Mouse (Mus musculus) bone marrow macrophage, adult 2 months (primary cell): ENCODE results near the gene H2-K1.

Experiments
- CTCF ChIP-seq: IDR thresholded peaks from 2 replicates; pipeline ENCODE4 v1.5.1; 2012; ENCODE audit warnings: low read depth, mild to moderate bottlenecking, low read length, moderate library complexity
- POLR2A ChIP-seq: IDR thresholded peaks from 2 replicates; pipeline ENCODE4 v1.6.1; 2012; ENCODE audit warnings: mild to moderate bottlenecking, low read depth, low read length, borderline replicate concordance

- no peak for TF ChIP-seq CTCF
- no peak for TF ChIP-seq POLR2A
These were observed 46.1 kb downstream of the H2-K1 start for GRCm38 (mm10) chr17:33953961-33954565.
